In the genomic region with DNA sequence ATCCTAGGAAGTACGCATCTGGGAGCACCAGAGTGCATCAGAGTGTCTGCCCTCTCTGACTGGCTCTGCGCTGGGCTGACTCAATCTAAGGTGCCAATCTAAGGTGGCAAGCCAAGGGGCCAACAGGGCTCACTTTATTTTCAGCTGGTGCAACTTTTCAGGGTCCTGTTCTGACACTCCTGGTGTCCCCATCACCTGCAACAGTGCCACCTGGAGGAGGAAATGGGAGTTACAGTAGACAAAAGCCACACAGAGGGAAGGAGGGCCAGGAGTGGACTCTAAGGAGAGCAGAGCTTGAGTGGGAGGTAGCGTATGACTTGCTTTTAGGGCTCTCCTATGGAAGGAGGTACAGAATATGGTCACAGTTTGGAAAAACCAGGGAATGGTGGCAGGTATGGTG, we compare ENCODE assay signal across 8 mouse cellular contexts. TPM values are rescaled to one million over a fixed set of nuclear protein-coding genes. Genes with fewer than 3 reads are reported as not detected.
DNase-seq lines count a peak whose midpoint lies in the region; ATAC-seq and TF ChIP-seq lines count a peak whose summit lies in the region.

No protein-coding gene starts in this region.

- DNase-seq in intestine, embryonic 14.5 days (ENCODE audit: low spot score): peak; percentile 92
- DNase-seq in cerebellum, postnatal 14 days: peak; percentile 94 to 97
- peak; percentile 83 for DNase-seq in gastrocnemius, adult 18-20 months (ENCODE audit: low spot score)
- DNase-seq in kidney, adult 8-10 months: peak; percentile 65 to 76
- peak; percentile 73 for DNase-seq in limb, embryonic 14.5 days (ENCODE audit: low spot score)
- peak; percentile 85 to 96 for DNase-seq in spleen, postnatal 4 days (ENCODE audit: low spot score in 2 of 2)

- no peak overlapping the region for H3K9ac ChIP-seq in intestine, embryonic 14.5 days (ENCODE audit: low read length)
- H3K9ac ChIP-seq in intestine, embryonic 16.5 days (ENCODE audit: low read depth, low read length): no peak overlapping the region
- H3K9ac ChIP-seq in limb, embryonic 14.5 days (ENCODE audit: low read depth, low read length, severe bottlenecking): no peak overlapping the region

- H3K36me3 ChIP-seq in intestine, embryonic 14.5 days (ENCODE audit: control insufficient read depth, insufficient read depth, low read length): peaks cover 26% of the 10 kb centered on the region
- peaks cover 7% of the 10 kb centered on the region for H3K36me3 ChIP-seq in intestine, embryonic 16.5 days (ENCODE audit: control insufficient read depth, insufficient read depth, low read length)
- H3K36me3 ChIP-seq in limb, embryonic 14.5 days (ENCODE audit: control insufficient read depth, insufficient read depth, low read length): peaks cover 23% of the 10 kb centered on the region
- H3K36me3 ChIP-seq in myocyte (ENCODE audit: control insufficient read depth, insufficient read depth): peaks cover 10% of the 10 kb centered on the region

- H3K4me2 ChIP-seq in intestine, embryonic 14.5 days (ENCODE audit: low read length): no peak overlapping the region
- H3K4me2 ChIP-seq in intestine, embryonic 16.5 days (ENCODE audit: low read depth, low read length): no peak overlapping the region
- H3K4me2 ChIP-seq in limb, embryonic 14.5 days (replicated peaks; ENCODE audit: low read depth, low read length, severe bottlenecking): peak overlapping the region; percentile 30
- peak overlapping the region; percentile 95 for H3K4me2 ChIP-seq in myocyte (ENCODE audit: low read depth)

- H3K9me3 ChIP-seq in intestine, embryonic 14.5 days (ENCODE audit: control insufficient read depth, low read length): no peaks in the 10 kb centered on the region
- H3K9me3 ChIP-seq in intestine, embryonic 16.5 days (ENCODE audit: control insufficient read depth, low read length): no peaks in the 10 kb centered on the region
- no peaks in the 10 kb centered on the region for H3K9me3 ChIP-seq in limb, embryonic 14.5 days (ENCODE audit: control insufficient read depth, low read length)

- peaks cover 40% of the 10 kb centered on the region for H3K27me3 ChIP-seq in intestine, embryonic 14.5 days (replicated peaks; ENCODE audit: control insufficient read depth, insufficient read depth, low read length)
- peaks cover 33% of the 10 kb centered on the region for H3K27me3 ChIP-seq in intestine, embryonic 16.5 days (replicated peaks; ENCODE audit: control insufficient read depth, insufficient read depth, low read length)
- peaks cover 8% of the 10 kb centered on the region; the same call in 1 of the 2 replicates for H3K27me3 ChIP-seq in limb, embryonic 14.5 days (ENCODE audit: control insufficient read depth, insufficient read depth, low read length)
- H3K27me3 ChIP-seq in myocyte (ENCODE audit: control insufficient read depth, insufficient read depth, insufficient read length): no peaks in the 10 kb centered on the region

- H3K27ac ChIP-seq in intestine, embryonic 14.5 days (ENCODE audit: low read depth): no peak overlapping the region
- H3K27ac ChIP-seq in intestine, embryonic 16.5 days (ENCODE audit: low read length): no peak overlapping the region
- no peak overlapping the region for H3K27ac ChIP-seq in limb, embryonic 14.5 days (replicated peaks; ENCODE audit: low read depth, low read length)

- WGBS in intestine, embryonic 14.5 days: 85% methylated on average over 3 of the region's 3 CpGs
- 83% methylated on average over 3 of the region's 3 CpGs for WGBS in intestine, embryonic 16.5 days
- WGBS in limb, embryonic 14.5 days: 61% methylated on average over 3 of the region's 3 CpGs

- no peak for ATAC-seq in intestine, embryonic 14.5 days (replicated peaks; ENCODE audit: low FRiP score, low TSS enrichment, low read depth)
- no peak for ATAC-seq in intestine, embryonic 16.5 days
- no peak for ATAC-seq in limb, embryonic 14.5 days (ENCODE audit: low FRiP score, low read depth)

- no peak for TF ChIP-seq POLR2A in limb, embryonic 14.5 days (IDR thresholded peaks at IDR 0.05; ENCODE audit: borderline replicate concordance, extremely low read depth, insufficient read depth, insufficient read length)
- TF ChIP-seq POLR2A in myocyte (IDR thresholded peaks at IDR 0.05; ENCODE audit: insufficient read length, low read depth): no peak

- H3K4me1 ChIP-seq in intestine, embryonic 14.5 days (replicated peaks; ENCODE audit: control insufficient read depth, insufficient read depth, low read length): peaks cover 27% of the 10 kb centered on the region
- peaks cover 42% of the 10 kb centered on the region for H3K4me1 ChIP-seq in intestine, embryonic 16.5 days (ENCODE audit: control insufficient read depth, insufficient read depth, low read length)
- H3K4me1 ChIP-seq in limb, embryonic 14.5 days (ENCODE audit: control insufficient read depth, insufficient read depth, low read length): peaks cover 66% of the 10 kb centered on the region

- H3K4me3 ChIP-seq in intestine, embryonic 14.5 days (ENCODE audit: low read depth, low read length): no peak overlapping the region
- H3K4me3 ChIP-seq in intestine, embryonic 16.5 days (ENCODE audit: low read length): no peak overlapping the region
- peak overlapping the region; percentile 57; the same call in 1 of the 2 replicates for H3K4me3 ChIP-seq in limb, embryonic 14.5 days (replicated peaks; ENCODE audit: low read length)
- H3K4me3 ChIP-seq in myocyte: peak overlapping the region; percentile 60

- H3ac ChIP-seq in myocyte (ENCODE audit: control insufficient read depth, insufficient read length): no peak overlapping the region

- peaks cover 22% of the 10 kb centered on the region for H3K79me2 ChIP-seq in myocyte (ENCODE audit: control insufficient read depth, insufficient read depth)

TF ChIP-seq in myocyte, 11 proteins besides CTCF, POLR2A, EP300 and RAD21:
- TF ChIP-seq USF1 (IDR thresholded peaks at IDR 0.05; ENCODE audit: low read depth) (no peak), MYOG (IDR thresholded peaks at IDR 0.05; ENCODE audit: control insufficient read depth in 1 of 3, insufficient read depth in 1 of 3, insufficient read length in 2 of 3, low read depth in 2 of 3) (no peak), MYOD1 (IDR thresholded peaks at IDR 0.05; ENCODE audit: control insufficient read depth in 1 of 3, insufficient read length in 2 of 3, low read depth in 2 of 3) (peak in 1 of 3 experiments; percentile 23)

RNA-seq across cellular contexts. Expression of gene Rex1bd, which starts 1.7 kb away (rescaled TPM):
- polyA plus RNA-seq in intestine, embryonic 14.5 days (2014; fragmentation: Nextera tagmentation; extraction: Ambion mirVana): 130 and 136 TPM in 2 replicates
- polyA plus RNA-seq in intestine, embryonic 16.5 days (2015; fragmentation: Nextera tagmentation; extraction: Ambion mirVana): 130 and 137 TPM in 2 replicates
- 100 to 1,000 TPM; 170 TPM for total RNA-seq in gastrocnemius, adult 18-20 months (2021)
- polyA plus RNA-seq in limb, embryonic 14.5 days (2012; rRNA removed): 154 and 175 TPM in 2 replicates
- 152 and 156 TPM in 2 replicates for polyA plus RNA-seq in limb, embryonic 14.5 days (2014; fragmentation: Nextera tagmentation; extraction: Ambion mirVana)
- 259 TPM for polyA plus RNA-seq in myocyte (2012; fragmentation: generic; extraction: Trizol)

RNA-seq across cellular contexts. Expression of gene Uba52, which starts 5.8 kb away (rescaled TPM):
- polyA plus RNA-seq in intestine, embryonic 14.5 days (2014; fragmentation: Nextera tagmentation; extraction: Ambion mirVana): 1,195 and 1,247 TPM in 2 replicates
- 991 TPM in 2 replicates for polyA plus RNA-seq in intestine, embryonic 16.5 days (2015; fragmentation: Nextera tagmentation; extraction: Ambion mirVana)
- 100 to 1,000 TPM; 841 to 913 TPM for total RNA-seq in gastrocnemius, adult 18-20 months (2021)
- polyA plus RNA-seq in limb, embryonic 14.5 days (2012; rRNA removed): 1,215 and 1,844 TPM in 2 replicates
- 1,031 and 1,113 TPM in 2 replicates for polyA plus RNA-seq in limb, embryonic 14.5 days (2014; fragmentation: Nextera tagmentation; extraction: Ambion mirVana)
- 2,253 TPM for polyA plus RNA-seq in myocyte (2012; fragmentation: generic; extraction: Trizol)

RNA-seq across cellular contexts. Expression of gene Crlf1, which starts 11.9 kb away (rescaled TPM):
- polyA plus RNA-seq in intestine, embryonic 14.5 days (2014; fragmentation: Nextera tagmentation; extraction: Ambion mirVana): 1.4 and 1.9 TPM in 2 replicates
- polyA plus RNA-seq in intestine, embryonic 16.5 days (2015; fragmentation: Nextera tagmentation; extraction: Ambion mirVana): 1.6 and 1.7 TPM in 2 replicates
- total RNA-seq in gastrocnemius, adult 18-20 months (2021): 1 to 10 TPM; 2.8 to 2.9 TPM
- 98.9 and 127 TPM in 2 replicates for polyA plus RNA-seq in limb, embryonic 14.5 days (2012; rRNA removed)
- polyA plus RNA-seq in limb, embryonic 14.5 days (2014; fragmentation: Nextera tagmentation; extraction: Ambion mirVana): 91.5 and 103 TPM in 2 replicates
- 99.1 TPM for polyA plus RNA-seq in myocyte (2012; fragmentation: generic; extraction: Trizol)

RNA-seq across cellular contexts. Expression of gene Tmem59l, which starts 17.7 kb away (rescaled TPM):
- 3.7 and 5.1 TPM in 2 replicates for polyA plus RNA-seq in intestine, embryonic 14.5 days (2014; fragmentation: Nextera tagmentation; extraction: Ambion mirVana)
- polyA plus RNA-seq in intestine, embryonic 16.5 days (2015; fragmentation: Nextera tagmentation; extraction: Ambion mirVana): 2.9 and 3.3 TPM in 2 replicates
- total RNA-seq in gastrocnemius, adult 18-20 months (2021): not detected
- 13.1 and 17.7 TPM in 2 replicates for polyA plus RNA-seq in limb, embryonic 14.5 days (2012; rRNA removed)
- polyA plus RNA-seq in limb, embryonic 14.5 days (2014; fragmentation: Nextera tagmentation; extraction: Ambion mirVana): 15.7 and 17.5 TPM in 2 replicates
- polyA plus RNA-seq in myocyte (2012; fragmentation: generic; extraction: Trizol): 0.04 TPM

RNA-seq across cellular contexts. Expression of gene Fkbp8, which starts 22.7 kb away (rescaled TPM):
- polyA plus RNA-seq in intestine, embryonic 14.5 days (2014; fragmentation: Nextera tagmentation; extraction: Ambion mirVana): 271 and 278 TPM in 2 replicates
- 320 and 328 TPM in 2 replicates for polyA plus RNA-seq in intestine, embryonic 16.5 days (2015; fragmentation: Nextera tagmentation; extraction: Ambion mirVana)
- 100 to 1,000 TPM; 103 to 105 TPM for total RNA-seq in gastrocnemius, adult 18-20 months (2021)
- polyA plus RNA-seq in limb, embryonic 14.5 days (2012; rRNA removed): 363 and 431 TPM in 2 replicates
- 219 and 248 TPM in 2 replicates for polyA plus RNA-seq in limb, embryonic 14.5 days (2014; fragmentation: Nextera tagmentation; extraction: Ambion mirVana)
- 329 TPM for polyA plus RNA-seq in myocyte (2012; fragmentation: generic; extraction: Trizol)

Comparison
In these comparisons a context has a peak if more than half of its experiments do, and no peak if none do; other contexts are left out.
1. H3K4me2 ChIP-seq: peak in limb, embryonic 14.5 days (single experiment) and myocyte (single experiment); none in intestine, embryonic 14.5 days (single experiment) and intestine, embryonic 16.5 days (single experiment).
2. H3K4me3 ChIP-seq: peak in limb, embryonic 14.5 days (single experiment) and myocyte (single experiment); none in intestine, embryonic 14.5 days (single experiment) and intestine, embryonic 16.5 days (single experiment).
3. RNA of gene Crlf1, which starts 11.9 kb away (polyA plus RNA-seq): 99.1 TPM in myocyte (single experiment) and 91.5 to 127 TPM in limb, embryonic 14.5 days; 1.6 to 1.7 TPM in intestine, embryonic 16.5 days and 1.4 to 1.9 TPM in intestine, embryonic 14.5 days; every median in the first group is over 10 times any median in the second.
4. Peak in every context shown above with its lines, with median percentiles within 50 percentile points of each other: DNase-seq.